Mouse (Mus musculus) spleen, adult 12 weeks (tissue): ENCODE measurements around the gene Mrps21.
"Not testable (repeated sequence)": the region's sequence is repeated elsewhere in the genome, so short reads cannot be mapped to it uniquely, and the experiment has no call there.

Source experiments
- DNase-seq: peaks from one replicate; pipeline ENCODE4 v3.0.0; 2022; ENCODE audit warnings: low spot score

Mrps21 gene

DNA sequence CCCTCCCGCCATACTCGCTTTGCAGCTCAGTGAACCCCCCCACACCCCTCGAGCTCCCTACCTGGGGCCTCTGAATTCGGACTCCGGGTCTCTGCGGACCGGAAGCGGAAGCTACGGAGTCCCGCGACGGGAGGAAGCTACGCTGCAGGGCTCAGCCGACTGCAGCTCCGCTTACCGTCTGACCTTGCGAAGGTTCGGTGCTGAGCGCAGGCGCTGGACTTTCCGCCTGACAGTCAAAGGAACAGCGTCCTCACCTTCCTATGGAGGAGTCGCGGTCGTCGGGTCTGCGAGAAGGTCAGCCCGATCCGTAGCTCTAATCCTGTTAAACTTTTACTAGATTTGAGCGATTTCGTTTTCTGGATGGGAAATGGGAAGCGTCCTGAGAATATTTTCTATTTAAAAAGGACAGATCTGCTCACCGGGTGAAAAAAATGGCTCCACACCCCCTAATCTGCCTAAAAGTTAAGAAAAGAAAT is at the start of gene Mrps21:
Mrps21 (minus strand) TSS at position 128 of the 476 bp plus-strand sequence.
- DNase-seq, result peak; percentile 69

DNA sequence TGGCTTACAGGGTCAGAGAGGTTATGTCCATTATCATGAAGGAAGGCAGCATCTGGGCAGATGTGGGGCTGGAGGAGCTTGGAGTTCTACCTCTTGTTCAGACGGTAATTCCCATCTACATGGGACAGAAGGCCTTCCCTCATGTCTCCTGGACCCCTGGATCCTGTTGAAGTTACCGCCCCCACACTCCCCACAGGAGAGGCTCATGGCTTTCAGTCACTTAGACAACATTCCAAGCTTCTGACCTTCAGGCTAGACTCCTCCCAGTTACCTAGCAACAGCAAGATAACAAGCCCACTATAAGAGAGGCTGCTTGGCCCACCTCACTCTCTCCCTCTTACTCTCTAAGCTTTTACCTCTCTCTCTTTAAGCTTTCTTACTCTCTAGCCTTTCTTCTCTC is 49.2 kb upstream of the Mrps21 start:
- DNase-seq, result not testable (repeated sequence)

DNA sequence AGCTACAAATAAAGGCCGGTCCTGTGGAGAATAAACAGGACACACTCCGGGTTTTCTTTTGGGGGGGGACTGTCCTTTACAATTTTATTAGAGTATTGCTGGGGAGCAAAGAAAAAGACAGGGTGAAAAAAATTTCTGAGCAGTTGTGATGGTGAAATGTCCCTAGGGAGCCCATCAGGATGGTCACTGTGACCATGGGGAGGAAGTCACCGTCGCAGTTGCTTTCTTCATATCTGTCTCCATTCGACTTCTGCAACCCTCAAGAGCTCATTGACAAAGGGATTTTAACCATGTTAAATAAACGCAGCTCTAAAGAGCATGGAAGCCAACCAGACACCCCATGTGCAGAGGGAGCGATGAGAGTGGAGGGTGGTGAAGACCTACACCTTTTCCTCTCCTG is 45.4 kb upstream of the Mrps21 start:
- DNase-seq, result no peak

DNA sequence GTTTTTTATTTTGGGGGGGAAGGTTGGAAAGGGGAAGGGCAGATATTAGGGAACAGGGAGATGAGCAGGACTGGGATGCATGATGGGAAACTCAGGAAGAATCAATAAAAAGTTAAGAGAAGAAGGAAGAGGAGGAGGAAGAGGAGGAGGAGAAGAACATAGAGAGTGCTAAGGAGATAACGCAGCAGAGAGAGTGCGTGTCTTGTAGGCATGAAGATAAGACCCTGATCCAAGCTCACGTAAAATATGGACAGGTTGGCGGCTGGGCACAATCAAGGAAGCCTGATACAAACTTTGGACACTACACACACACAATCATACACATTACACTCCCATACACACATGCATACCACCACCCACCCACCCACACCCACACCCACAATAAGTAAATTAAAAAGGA is 43.4 kb upstream of the Mrps21 start:
- no peak for DNase-seq

DNA sequence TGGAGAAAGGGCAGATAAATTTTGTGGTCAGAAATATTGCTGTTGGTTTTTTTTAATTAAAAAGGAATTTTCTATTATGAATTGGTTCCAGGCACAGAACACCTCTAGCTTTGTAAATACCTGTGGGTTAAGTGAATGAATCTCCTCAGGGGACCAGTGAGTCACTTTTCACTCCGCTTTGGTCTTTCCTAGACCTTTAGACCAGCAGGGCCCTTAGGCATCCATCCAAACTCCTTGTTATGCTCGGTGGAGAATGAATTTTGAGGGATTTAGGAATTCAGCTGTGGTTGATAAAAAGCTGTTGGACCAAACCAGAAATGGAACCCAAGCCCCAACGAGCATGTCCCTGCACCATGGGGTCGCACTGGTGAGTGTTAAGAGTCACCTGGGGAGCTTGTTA is 36.3 kb upstream of the Mrps21 start:
- no peak for DNase-seq

DNA sequence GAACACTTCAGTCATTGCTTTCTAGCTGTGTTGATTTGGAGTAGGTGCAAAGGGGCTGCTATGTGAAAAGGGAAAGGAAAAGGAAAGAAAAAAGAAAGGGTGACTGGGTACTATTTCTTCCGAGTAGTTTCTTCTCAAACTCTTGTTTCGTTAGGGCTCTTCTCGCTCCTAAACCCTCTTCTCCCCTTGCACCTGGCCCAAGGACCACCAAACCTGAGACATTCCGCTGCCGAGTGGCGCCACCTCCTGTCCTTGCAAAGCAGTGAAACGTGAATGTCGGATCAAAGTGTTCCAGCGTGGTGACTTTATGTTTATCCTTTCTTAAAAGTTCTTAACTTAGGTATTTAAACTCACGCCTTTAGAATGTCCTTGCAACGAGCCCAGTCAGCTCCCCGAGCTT is 35.5 kb upstream of the Mrps21 start:
- DNase-seq, result no peak

DNA sequence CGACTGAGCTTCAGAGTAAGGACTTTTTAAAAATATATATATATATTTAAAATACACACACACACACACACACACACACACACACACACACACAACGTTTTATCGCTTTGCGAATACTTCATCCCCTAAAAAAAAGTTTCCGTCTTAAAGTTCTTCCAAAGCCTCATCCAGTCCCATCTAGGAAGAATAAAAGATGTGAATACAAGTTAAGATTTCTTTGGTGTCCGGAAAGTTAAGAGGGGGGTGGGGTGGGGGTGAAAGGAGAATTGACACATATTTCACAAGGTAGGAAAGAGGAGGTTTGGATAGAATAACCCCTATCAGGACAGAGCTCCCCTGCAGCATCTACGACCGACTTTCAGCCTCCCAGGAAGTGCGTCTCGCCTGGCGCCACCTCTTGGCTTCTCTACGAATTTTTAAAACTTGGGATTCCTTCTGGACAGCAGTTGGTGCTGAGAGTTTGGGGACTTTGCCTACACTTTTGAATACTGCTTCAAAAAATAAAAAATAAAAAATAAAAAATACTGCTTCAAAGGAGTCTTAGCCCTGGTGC is 34.7 kb upstream of the Mrps21 start:
- DNase-seq, result no peak

DNA sequence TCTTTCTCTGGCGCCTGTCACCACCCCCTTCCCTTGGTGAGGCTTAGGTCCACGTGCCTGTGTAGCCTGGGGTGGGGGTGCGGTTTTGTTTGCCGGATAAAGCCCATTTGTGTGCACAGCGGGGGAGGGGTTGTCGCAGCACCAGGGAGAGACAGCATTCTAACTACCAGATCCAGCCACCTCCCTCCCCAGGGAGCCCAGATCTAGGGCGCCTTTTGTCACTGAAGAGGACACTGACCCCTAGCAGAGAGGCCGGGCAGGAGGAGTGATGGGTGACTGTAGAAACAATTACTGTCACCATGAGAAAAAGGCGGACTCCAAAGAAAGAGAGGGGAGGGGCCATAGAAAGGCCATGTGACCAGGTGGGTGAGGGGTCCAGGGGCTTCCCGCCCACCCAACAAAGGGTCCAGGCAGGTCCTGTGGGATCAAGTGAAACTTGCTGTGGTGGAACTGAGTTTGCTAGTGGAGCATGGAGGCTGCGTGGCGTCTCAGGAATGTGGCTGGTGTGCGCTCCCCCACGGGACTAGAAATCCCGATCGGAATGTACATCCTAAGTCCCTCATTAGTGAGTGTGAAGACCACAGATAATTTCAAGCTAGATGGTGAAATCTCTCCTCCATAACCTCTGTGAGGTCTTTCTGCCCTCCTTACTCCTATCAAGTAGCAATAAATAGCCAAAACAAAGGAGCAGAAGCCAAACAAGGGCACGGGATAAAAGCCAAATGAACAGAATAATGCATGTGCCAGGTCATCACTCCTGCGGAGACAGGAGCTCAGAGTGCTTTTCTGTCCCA is 34.0 kb upstream of the Mrps21 start:
- no peak for DNase-seq

DNA sequence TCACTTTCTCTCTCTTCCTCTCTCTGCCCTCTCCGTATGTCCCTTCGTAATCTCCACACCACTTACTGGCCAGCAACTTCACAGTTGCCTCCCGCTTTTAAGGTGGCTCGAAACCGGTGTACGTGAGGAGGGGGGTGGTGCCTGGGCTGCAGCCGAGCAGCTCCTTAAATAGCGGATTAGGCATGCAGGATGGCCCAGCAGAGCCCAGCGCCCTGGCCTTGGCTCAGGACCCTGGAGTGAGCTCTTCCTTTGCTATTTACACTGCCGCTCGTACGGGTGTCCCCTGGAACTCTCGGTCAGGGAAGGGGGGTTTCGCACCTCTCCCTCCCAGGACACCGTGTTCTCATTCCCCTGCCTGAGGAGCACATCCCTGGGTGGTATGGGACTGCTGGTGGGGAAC is 33.2 kb upstream of the Mrps21 start, which contains the start of gene Car14:
Car14 (minus strand) TSS at position 124 of the 400 bp plus-strand sequence.
- DNase-seq, result no peak

DNA sequence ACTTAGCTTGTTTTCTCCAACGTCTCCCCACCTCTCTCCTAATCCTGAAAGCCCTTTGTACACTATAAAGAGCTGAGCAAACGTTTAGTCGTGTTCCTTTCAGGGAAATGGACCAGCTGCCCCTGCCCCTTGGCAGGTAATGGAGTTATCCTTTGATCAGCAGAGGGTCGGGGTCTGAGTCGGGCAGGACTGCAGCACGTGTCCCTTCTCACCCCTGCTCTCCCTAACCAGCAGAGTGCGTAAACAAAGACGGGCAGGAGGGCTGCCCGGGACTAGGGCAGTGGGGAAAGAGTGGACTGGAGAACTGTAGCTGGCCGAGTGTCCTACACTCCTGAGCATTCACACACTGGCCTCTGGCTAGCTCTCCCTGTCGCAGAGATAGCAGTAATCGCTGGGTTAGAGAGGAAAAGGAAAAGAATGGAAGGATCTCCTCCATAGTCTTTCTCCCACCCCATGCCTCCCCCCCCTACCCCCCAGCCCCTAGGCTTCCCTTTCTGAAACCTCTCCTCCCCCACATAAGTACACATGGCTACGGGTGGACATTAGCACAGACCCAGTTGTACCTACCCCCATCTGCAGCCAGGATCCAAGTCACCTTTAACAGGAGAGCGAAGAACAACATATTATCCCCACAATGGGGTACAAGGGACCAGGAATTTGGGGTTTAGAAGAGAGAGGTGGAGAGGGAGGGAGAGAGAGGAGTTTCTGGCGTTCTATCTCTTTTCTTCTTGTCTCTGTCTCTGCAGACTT is 32.6 kb upstream of the Mrps21 start:
- no peak for DNase-seq

DNA sequence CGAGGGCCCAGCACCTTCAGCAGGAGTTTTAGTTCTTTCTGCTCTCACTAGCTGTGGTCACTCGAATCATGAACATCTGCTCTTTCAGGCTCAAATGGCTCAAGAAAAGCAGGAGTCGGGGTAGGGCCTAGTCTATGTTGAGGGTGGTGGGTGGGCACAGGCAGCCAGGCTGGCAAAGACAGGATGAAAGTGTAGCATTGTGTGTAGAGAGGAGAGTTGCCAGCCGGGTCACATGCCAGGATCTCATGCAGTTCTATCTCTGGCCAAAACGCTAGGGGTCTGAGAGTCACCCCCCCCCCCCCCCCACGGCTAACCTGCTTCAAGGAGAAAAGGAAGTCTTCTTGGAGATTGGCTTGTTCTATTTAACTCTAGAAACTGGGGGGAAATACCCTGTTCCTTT is 31.3 kb upstream of the Mrps21 start:
- DNase-seq, result no peak

DNA sequence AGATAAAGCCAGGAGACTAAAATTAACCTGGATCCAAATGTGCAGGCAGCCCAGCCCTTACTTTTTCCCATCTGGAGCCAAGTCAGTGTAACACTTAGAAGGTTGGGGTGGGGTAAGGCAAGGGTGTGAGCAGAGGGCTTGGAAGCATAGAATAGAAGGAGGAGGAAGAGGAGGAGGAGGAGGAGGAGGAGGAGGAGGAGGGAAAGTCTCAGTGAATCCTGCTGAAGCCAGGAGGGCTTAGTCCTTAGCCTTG is 31.0 kb upstream of the Mrps21 start:
- no peak for DNase-seq

DNA sequence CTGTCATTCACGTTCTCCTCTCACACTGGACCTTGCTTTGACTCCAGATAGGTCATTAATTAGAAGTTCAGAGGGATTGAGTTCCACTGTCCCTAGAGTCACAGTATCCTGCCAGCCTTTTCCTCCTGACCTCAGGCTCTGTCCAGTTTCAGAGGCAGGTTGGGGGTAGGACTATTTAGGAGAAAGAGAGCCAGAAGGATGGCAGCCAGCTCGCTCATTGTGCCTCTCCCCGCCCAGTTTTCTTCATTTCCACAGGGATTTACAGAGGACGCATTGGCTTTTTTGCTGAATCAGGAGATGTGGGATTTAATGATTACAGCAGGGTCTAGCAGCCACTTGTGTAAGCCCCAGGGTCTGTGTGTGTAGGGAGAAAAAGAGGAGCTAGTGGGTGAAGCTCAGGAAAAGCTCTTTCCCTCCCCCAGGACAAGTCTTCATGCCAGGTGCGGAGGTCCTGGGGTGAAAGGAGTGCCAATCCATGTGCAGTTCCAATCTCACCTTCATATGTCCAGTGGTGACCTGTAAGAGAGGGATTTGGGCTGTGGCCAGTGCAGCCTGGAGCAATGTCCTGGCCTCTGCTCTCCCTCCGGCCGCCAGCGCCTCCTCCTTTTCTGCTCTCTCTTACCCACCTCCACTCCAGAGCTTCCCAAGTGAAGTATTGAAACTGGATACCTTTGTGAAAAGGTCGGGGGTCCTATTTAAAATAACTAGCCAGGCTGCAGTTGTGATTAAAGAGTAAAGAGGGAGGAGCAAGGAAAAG is 30.5 kb upstream of the Mrps21 start:
- DNase-seq, result no peak

DNA sequence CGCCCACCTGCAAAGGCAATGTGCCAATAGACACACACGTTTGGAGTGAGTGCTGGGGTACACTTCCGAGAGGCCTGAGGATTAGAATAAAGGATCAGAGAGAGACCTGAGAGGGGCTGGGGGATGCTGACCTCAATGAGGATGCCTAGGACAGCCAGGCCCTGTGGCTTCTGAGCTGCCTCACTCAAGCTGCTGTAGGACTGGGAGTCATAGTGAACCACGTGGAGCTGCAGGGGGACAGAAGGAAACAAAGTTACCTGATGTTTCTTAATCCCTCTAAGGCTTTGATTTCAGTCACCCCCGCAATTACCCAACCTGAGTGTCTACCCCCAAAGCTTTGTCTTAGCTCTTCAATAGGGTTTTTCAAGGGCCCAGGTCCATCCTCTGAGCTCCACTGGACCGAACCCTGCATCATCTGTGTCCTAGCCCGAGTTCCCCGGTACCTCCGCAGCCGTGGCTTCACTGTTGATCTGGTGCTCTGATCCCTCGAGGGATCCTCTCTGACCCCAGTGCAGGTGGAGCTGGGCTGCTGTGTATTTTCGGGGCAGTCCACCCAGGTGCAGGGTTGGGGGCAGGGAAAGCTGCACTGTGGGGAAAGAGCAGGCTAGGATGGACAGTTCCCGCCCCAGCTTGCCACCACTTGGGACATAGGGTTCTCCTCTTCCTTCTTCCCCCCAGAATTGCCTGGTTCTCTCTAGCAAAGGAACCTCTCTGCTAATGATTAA is 28.6 kb upstream of the Mrps21 start:
- DNase-seq, result no peak

DNA sequence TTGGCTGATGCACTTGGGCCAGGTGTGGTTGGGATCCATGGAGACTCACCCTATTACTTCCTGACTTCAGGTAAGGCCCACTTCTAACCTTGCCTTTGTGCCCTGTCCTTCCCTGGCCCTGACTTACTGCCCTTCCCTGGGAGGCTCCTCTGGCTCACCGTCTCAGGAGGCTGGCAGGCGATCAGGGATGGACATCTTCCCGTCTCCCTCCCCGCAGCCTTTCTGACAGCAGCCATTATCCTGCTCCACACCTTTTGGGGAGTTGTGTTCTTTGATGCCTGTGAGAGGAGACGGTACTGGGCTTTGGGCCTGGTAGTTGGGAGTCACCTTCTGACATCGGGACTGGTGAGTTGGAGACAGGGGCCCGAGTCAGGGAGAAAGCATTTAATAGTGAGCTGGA is 24.2 kb upstream of the Mrps21 start:
- DNase-seq, result not testable (repeated sequence)

DNA sequence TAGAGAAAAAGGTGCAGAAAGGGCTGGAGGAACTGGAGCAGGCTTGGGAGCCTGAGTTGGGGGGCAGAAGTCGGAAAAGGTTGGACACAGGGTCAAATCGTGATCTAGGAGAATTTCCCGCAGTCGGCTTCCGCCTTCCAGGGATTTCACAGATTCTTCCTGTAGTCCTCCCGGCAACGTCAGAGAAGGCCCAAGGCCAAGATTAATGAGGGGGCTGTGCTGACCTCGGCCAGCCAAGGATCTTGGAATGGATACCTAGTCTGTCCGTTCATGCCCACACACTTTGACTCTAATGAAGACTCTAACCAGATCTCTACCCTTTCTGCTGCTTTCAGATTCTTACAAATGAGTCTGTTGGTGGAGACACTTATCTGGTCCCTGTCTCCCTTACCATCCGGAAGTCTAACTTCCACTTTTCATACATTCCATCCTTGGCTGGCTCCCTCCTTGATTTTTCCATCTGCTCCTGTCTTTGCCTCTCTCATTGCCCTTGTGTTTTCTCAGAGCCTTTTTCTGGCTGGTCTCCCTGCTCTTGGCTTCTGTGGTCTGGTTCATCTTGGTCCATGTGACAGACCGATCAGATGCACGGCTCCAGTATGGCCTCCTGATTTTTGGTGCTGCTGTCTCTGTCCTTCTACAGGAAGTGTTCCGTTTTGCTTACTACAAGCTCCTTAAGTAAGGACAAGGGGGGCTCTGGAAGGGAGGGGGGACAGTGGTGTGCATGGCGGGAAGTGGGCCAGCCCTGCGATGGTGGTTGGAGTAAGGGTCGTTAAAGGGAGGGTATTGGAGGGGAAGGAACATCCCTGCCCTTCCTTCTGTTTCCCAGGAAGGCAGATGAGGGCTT is 23.2 kb upstream of the Mrps21 start:
- no peak for DNase-seq

DNA sequence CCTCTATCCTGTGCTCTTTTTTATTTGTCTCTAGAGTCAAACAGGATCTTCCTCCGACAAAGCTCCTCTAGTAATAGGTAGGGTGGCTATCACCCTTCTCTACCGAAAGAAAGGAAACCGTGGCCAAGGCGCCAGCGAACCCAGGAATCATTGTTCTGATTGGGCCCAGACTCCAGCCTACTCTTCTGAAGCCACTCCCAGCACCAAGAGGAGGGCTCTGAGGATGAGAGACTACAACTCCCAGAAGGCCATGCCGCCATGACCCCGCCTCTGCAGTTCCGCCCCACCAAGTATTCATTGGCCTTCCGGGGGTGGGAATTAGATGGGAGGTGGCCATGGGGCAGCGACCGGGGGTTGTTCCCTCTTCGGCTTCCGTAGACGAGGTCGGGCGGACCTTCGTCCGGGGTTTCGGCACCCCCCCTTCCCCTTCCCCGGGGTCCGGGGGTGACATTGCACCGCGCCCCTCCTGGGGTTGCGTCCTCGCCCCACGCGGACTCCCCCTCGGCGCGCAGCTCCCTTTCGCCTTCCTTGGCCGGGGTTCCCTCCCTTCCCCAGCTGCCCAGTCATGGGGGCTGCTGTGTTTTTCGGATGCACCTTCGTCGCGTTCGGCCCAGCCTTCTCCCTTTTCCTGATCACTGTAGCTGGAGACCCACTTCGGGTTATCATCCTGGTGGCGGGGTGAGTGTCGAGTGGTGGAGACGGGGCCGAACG is 22.4 kb upstream of the Mrps21 start, which contains the start of gene Aph1a:
Aph1a (plus strand) TSS at position 364 of the 711 bp plus-strand sequence.
- DNase-seq, result peak; percentile 90

DNA sequence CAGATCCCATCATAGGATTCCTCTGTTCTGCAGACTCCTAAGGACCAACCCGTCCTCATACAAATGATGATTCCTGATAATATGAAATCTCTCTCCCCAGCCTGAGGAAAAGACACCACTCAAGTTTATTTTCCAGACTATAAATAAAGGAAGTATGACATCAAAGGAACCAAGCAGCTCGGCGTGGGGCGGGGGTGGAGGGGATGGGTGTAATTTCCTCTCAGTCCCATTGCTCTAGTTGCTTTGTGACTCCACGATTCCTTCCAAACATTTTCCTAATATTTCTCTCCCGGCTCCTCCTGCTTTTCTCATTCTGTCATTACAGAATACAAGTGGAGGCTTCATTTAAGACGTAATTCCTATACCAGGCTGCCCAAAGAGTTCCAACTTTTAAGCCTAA is 21.8 kb upstream of the Mrps21 start:
- no peak for DNase-seq

DNA sequence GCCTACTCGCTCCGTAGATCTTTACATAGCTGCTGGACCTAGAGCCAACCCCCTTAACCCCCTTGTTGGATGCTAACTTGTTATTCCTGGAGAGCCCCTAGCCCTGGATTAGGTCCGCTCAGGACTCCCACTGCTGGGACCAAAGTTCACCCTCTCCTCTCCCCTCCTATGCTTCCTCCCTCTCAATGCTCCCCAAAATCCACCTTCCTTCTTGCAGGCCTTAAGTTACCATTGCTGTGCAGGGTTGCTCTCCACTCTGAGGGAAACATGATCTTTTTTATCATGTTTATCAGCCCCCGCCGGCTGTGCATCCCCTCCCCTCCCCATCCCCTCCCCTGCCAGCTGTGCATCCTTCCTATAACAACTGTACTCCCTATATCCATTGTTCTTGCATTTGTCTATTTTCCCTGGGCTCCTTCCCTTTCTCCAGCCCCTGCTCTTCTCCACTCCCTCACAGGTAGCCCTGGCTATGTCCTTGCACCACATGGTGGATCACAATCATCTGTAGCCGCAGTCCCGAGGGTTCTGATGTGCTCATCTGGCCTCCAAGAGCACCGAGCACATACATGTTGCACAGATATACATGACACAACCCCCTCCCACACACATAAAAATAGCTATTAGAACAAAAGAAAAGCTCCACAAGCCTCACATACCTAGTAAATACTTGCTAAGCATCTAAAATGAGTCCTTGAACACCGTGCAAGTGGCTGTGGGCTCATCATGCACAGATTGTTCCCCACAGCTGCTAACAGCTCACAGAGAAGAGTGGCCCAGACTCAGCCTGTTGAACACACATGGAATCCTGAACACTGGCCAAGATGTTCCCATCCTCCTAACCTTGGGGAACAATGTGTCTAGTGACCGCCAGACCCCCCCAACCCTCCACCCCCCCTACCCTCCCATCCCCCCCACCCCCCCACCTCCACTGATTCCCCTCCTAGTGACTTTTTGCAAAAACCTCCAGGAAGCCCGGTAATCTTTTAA is 21.0 kb upstream of the Mrps21 start:
- DNase-seq, result no peak
